Mouse (Mus musculus) stomach, postnatal 0 days (tissue): Measurements from ENCODE around the gene Sorcs1.

Source experiments
- CTCF ChIP-seq: IDR thresholded peaks from 2 replicates; pipeline ENCODE4 v1.5.1; 2016; ENCODE audit warnings: antibody characterized with exemption, low read depth, mild to moderate bottlenecking, moderate library complexity
- EP300 ChIP-seq: optimal IDR thresholded peaks from 2 replicates; pipeline ENCODE3; 2016; ENCODE audit warnings: antibody characterized with exemption

GRCm38 (mm10) chr19:50468592-50468991 is 209.9 kb downstream of the Sorcs1 start:
- no peak for TF ChIP-seq EP300
- TF ChIP-seq CTCF = no peak
